Mouse (Mus musculus) small intestine, adult 2 months (tissue): ENCODE results near the gene Pitpnc1.

Experiments used
- CTCF ChIP-seq: fragments of 200-500 bp; IDR thresholded peaks from 2 replicates; pipeline ENCODE4 v1.5.1; 2012; ENCODE audit warnings: low read depth, mild to moderate bottlenecking, control low read depth, inconsistent platforms, low read length, moderate library complexity, mixed read lengths; ENCODE audit not compliant: insufficient replicate concordance, insufficient read length; ENCODE audit errors: extremely low read depth
- POLR2A ChIP-seq: fragments of 200-500 bp; IDR thresholded peaks from 2 replicates; pipeline ENCODE4 v1.6.1; 2012; ENCODE audit warnings: low read depth, mild to moderate bottlenecking, control low read depth, inconsistent platforms, low read length, moderate library complexity

GRCm38 (mm10) chr11:107379089-107379845, 91.2 kb downstream of the Pitpnc1 start:
- TF ChIP-seq POLR2A (no peak), CTCF (no peak)
